Mouse (Mus musculus) erythroblast, embryonic 14.5 days (primary cell): ENCODE data around the gene Speg.

ENCODE experiments used
- GATA1 ChIP-seq: IDR thresholded peaks from 2 replicates; pipeline ENCODE4 v1.6.1; 2012; ENCODE audit warnings: low read length, inconsistent platforms, mixed read lengths
- TAL1 ChIP-seq: IDR thresholded peaks from 3 replicates; pipeline ENCODE4 v1.6.1; 2012; ENCODE audit warnings: low read length, inconsistent platforms, mixed read lengths

DNA sequence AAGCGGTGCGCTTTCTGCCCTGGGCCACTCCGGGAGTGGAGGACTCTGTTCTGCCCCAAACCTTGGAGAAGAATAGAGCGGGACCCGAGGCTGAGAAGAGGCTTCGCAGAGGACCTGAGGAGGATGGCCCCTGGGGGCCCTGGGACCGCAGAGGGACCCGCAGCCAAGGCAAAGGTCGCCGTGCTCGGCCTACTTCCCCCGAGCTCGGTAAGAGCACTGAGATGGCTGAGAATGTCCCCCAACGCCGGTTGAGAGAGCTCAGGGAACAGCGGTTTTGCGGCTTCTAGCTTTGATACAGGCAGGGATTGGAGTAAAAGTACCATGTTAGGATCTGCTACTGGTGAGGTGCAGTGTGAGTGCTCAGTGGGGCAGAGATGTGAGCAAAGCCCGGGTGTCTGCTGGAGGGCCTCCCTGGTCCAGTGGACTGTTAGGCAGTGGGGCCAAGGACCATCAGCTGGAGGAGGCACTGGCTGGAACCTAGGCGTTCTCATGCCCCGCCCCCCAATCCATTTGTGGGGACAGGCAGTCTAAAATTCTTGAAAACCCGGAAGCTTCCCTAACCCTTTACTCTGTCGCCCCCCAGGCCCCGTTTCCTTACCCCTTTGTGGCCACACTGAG is 13.9 kb downstream of the Speg start:
- no peak for TF ChIP-seq GATA1
- TF ChIP-seq TAL1: no peak
